Mouse (Mus musculus): ENCODE results near the gene Tmem185a.
A peak's percentile ranks its signal among the peaks of the same experiment; 100 is the strongest.
"Not testable (repeated sequence)": the region's sequence is repeated elsewhere in the genome, so short reads cannot be mapped to it uniquely, and the experiment has no call there.

Gene Tmem185a

GRCm38 (mm10) chrX:70476792-70477776 lies at the start of gene Tmem185a:
Gene Tmem185a, minus strand, starts transcription at chrX:70477180.
- DNase-seq (ENCODE audit: low read depth, low spot score), result peak; percentile 87

GRCm38 (mm10) chrX:70514413-70514812 lies 37.4 kb upstream of the Tmem185a start:
- not testable (repeated sequence) for DNase-seq (ENCODE audit: low read depth, low spot score)

- not testable (repeated sequence) for DNase-seq (ENCODE audit: low read depth, low spot score)
Measured at GRCm38 (mm10) chrX:70487328-70487727, 10.3 kb upstream of the Tmem185a start.

- DNase-seq (ENCODE audit: low read depth, low spot score), result peak; percentile 78
Measured at GRCm38 (mm10) chrX:70482154-70482553, 5.2 kb upstream of the Tmem185a start.

GRCm38 (mm10) chrX:70478701-70479100 lies 1.7 kb upstream of the Tmem185a start:
- DNase-seq (ENCODE audit: low read depth, low spot score), result peak; percentile 68

GRCm38 (mm10) chrX:70475215-70475765 lies 1.7 kb downstream of the Tmem185a start:
- DNase-seq (ENCODE audit: low read depth, low spot score), result no peak

GRCm38 (mm10) chrX:70466897-70467296 lies 10.1 kb downstream of the Tmem185a start:
- no peak for DNase-seq (ENCODE audit: low read depth, low spot score)

- DNase-seq (ENCODE audit: low read depth, low spot score), result no peak
Measured at GRCm38 (mm10) chrX:70465489-70465888, 11.5 kb downstream of the Tmem185a start.

- DNase-seq (ENCODE audit: low read depth, low spot score), result no peak
Measured at GRCm38 (mm10) chrX:70463621-70464020, 13.4 kb downstream of the Tmem185a start.

GRCm38 (mm10) chrX:70452359-70452758 lies 24.6 kb downstream of the Tmem185a start:
- DNase-seq (ENCODE audit: low read depth, low spot score), result not testable (repeated sequence)

- DNase-seq (ENCODE audit: low read depth, low spot score), result not testable (repeated sequence)
Measured at GRCm38 (mm10) chrX:70425473-70425872, 51.5 kb downstream of the Tmem185a start.
